Comparison of ENCODE assay signal across 13 mouse cellular contexts in genomic region chr5:73013611-73014287, GRCm38 (mm10). TPM values are rescaled to one million over a fixed set of nuclear protein-coding genes. Genes with fewer than 3 reads are reported as not detected.
DNase-seq lines count a peak whose midpoint lies in the region; ATAC-seq and TF ChIP-seq lines count a peak whose summit lies in the region.
"Not testable (repeated sequence)": the region's sequence is repeated elsewhere in the genome, so short reads cannot be mapped to it uniquely, and the experiment has no call there.
"Had no signal": no experiment of that assay in that cellular context is flagged by ENCODE, and none has a peak within 500 bp of the region (broad histone marks: within the 10 kb centered on the region; RNA-seq: fewer than 3 reads in every experiment).

No protein-coding gene starts in this region.

- peak; percentile 72 for ATAC-seq in forebrain, embryonic 13.5 days
- ATAC-seq in heart, embryonic 13.5 days (ENCODE audit: extremely low read depth, insufficient number of reproducible peaks, low FRiP score, low TSS enrichment) = not testable (repeated sequence)
- peak; percentile 72 for ATAC-seq in hindbrain, postnatal 0 days
- peak; percentile 48; the same call in 1 of the 2 replicates for ATAC-seq in limb, embryonic 12.5 days (ENCODE audit: insufficient number of reproducible peaks, insufficient read depth, low FRiP score, low TSS enrichment, low read depth)
- ATAC-seq in lung, postnatal 0 days = peak; percentile 53; the same call in 1 of the 2 replicates
- ATAC-seq in neural tube, embryonic 12.5 days (ENCODE audit: low FRiP score, low read depth) = peak; percentile 79

- TF ChIP-seq EP300 in lung, postnatal 0 days (IDR thresholded peaks at IDR 0.05) = not testable (repeated sequence)

- H3K4me3 ChIP-seq in forebrain, embryonic 13.5 days = peak overlapping the region; percentile 42
- peak overlapping the region; percentile 57 for H3K4me3 ChIP-seq in heart, embryonic 13.5 days
- peak overlapping the region; percentile 32 for H3K4me3 ChIP-seq in hindbrain, postnatal 0 days (ENCODE audit: low read length)
- H3K4me3 ChIP-seq in limb, embryonic 12.5 days (replicated peaks) = peak overlapping the region; percentile 44
- peak overlapping the region; percentile 34 for H3K4me3 ChIP-seq in lung, postnatal 0 days (ENCODE audit: low read depth, low read length)
- H3K4me3 ChIP-seq in neural tube, embryonic 12.5 days = peak overlapping the region; percentile 35

- H3K27ac ChIP-seq in forebrain, embryonic 13.5 days; heart, embryonic 13.5 days (replicated peaks); hindbrain, postnatal 0 days; limb, embryonic 12.5 days; lung, postnatal 0 days (ENCODE audit: low read length); neural tube, embryonic 12.5 days: not testable (repeated sequence)

- H3K36me3 ChIP-seq in forebrain, embryonic 13.5 days (ENCODE audit: poor library complexity, severe bottlenecking); heart, embryonic 13.5 days; hindbrain, postnatal 0 days (ENCODE audit: insufficient read depth, low read length); limb, embryonic 12.5 days; lung, postnatal 0 days (ENCODE audit: insufficient read depth, low read length); neural tube, embryonic 12.5 days: not testable (repeated sequence)

- TF ChIP-seq CTCF in hindbrain, postnatal 0 days (IDR thresholded peaks at IDR 0.05; ENCODE audit: low read depth); lung, postnatal 0 days (IDR thresholded peaks at IDR 0.05): not testable (repeated sequence)

- H3K9ac ChIP-seq in forebrain, embryonic 13.5 days = peak overlapping the region; percentile 53
- H3K9ac ChIP-seq in heart, embryonic 13.5 days = peak overlapping the region; percentile 76
- H3K9ac ChIP-seq in hindbrain, postnatal 0 days (replicated peaks; ENCODE audit: low read length) = 0 out of 2 replicates have a peak overlapping the region, but pooled peaks have one; percentile 17
- peak overlapping the region; percentile 42 for H3K9ac ChIP-seq in limb, embryonic 12.5 days (replicated peaks)
- H3K9ac ChIP-seq in lung, postnatal 0 days (replicated peaks; ENCODE audit: low read depth) = not testable (repeated sequence)
- peak overlapping the region; percentile 53 for H3K9ac ChIP-seq in neural tube, embryonic 12.5 days

- peak overlapping the region; percentile 72 for H3K4me2 ChIP-seq in forebrain, embryonic 13.5 days
- peak overlapping the region; percentile 83 for H3K4me2 ChIP-seq in heart, embryonic 13.5 days
- peak overlapping the region; percentile 51 for H3K4me2 ChIP-seq in hindbrain, postnatal 0 days (ENCODE audit: low read depth, low read length)
- peak overlapping the region; percentile 67 for H3K4me2 ChIP-seq in limb, embryonic 12.5 days
- H3K4me2 ChIP-seq in lung, postnatal 0 days (replicated peaks; ENCODE audit: low read depth, low read length) = peak overlapping the region; percentile 57
- H3K4me2 ChIP-seq in neural tube, embryonic 12.5 days (replicated peaks) = peak overlapping the region; percentile 75

- not testable (repeated sequence) for H3K9me3 ChIP-seq in forebrain, embryonic 13.5 days (replicated peaks); heart, embryonic 13.5 days; hindbrain, postnatal 0 days (ENCODE audit: low read length); limb, embryonic 12.5 days; lung, postnatal 0 days (ENCODE audit: low read length); neural tube, embryonic 12.5 days

- 2% methylated on average over 37 of the region's 65 CpGs for WGBS in forebrain, embryonic 13.5 days
- WGBS in heart, embryonic 13.5 days = 1% methylated on average over 53 of the region's 65 CpGs
- 4% methylated on average over 39 of the region's 65 CpGs for WGBS in hindbrain, postnatal 0 days
- WGBS in limb, embryonic 12.5 days = 1% methylated on average over 64 of the region's 65 CpGs
- WGBS in lung, postnatal 0 days = 3% methylated on average over 34 of the region's 65 CpGs
- 3% methylated on average over 60 of the region's 65 CpGs for WGBS in neural tube, embryonic 12.5 days

- peaks cover 26% of the 10 kb centered on the region for H3K27me3 ChIP-seq in forebrain, embryonic 13.5 days
- H3K27me3 ChIP-seq in heart, embryonic 13.5 days (replicated peaks) = peaks cover 50% of the 10 kb centered on the region
- H3K27me3 ChIP-seq in hindbrain, postnatal 0 days (ENCODE audit: insufficient read depth, low read length); lung, postnatal 0 days (replicated peaks; ENCODE audit: insufficient read depth, low read length): not testable (repeated sequence)
- peaks cover 46% of the 10 kb centered on the region for H3K27me3 ChIP-seq in limb, embryonic 12.5 days
- peaks cover 10% of the 10 kb centered on the region for H3K27me3 ChIP-seq in neural tube, embryonic 12.5 days (replicated peaks)

- DNase-seq in cerebellum, postnatal 10 days = peak; percentile 23 to 26
- DNase-seq in hindbrain, postnatal 0 days (ENCODE audit: low spot score) = not testable (repeated sequence)
- peak; percentile 6 for DNase-seq in lung, postnatal 0 days (ENCODE audit: low spot score)

- H3K4me1 ChIP-seq in forebrain, embryonic 13.5 days; heart, embryonic 13.5 days; hindbrain, postnatal 0 days (ENCODE audit: insufficient read depth, low read length); lung, postnatal 0 days (ENCODE audit: insufficient read depth, low read depth, low read length); neural tube, embryonic 12.5 days: not testable (repeated sequence)
- peaks cover 21% of the 10 kb centered on the region for H3K4me1 ChIP-seq in limb, embryonic 12.5 days (replicated peaks)

RNA-seq across cellular contexts. Expression of gene Slc10a4, which starts 7.1 kb away (rescaled TPM):
- polyA plus RNA-seq in forebrain, embryonic 13.5 days (2015; fragmentation: Nextera tagmentation; extraction: Ambion mirVana) = 14.0 and 14.4 TPM in 2 replicates
- 0.38 and 1.6 TPM in 2 replicates for polyA plus RNA-seq in heart, embryonic 13.5 days (2015; fragmentation: Nextera tagmentation; extraction: Ambion mirVana)
- 16.5 and 22.5 TPM in 2 replicates for total RNA-seq in hindbrain, postnatal 0 days (2014; rRNA removed)
- 31.9 and 34.9 TPM in 2 replicates for polyA plus RNA-seq in hindbrain, postnatal 0 days (2015; fragmentation: Nextera tagmentation; extraction: Ambion mirVana)
- 0.58 and 0.59 TPM in 2 replicates for polyA plus RNA-seq in limb, embryonic 12.5 days (2016; fragmentation: Nextera tagmentation; extraction: Ambion mirVana)
- polyA plus RNA-seq in lung, postnatal 0 days (2015; fragmentation: Nextera tagmentation; extraction: Ambion mirVana) = 0.27 and 0.44 TPM in 2 replicates
- polyA plus RNA-seq in neural tube, embryonic 12.5 days (2016; fragmentation: Nextera tagmentation; extraction: Ambion mirVana) = 39.4 and 45.8 TPM in 2 replicates
- polyA plus RNA-seq: G1E, macrophage had no signal

RNA-seq across cellular contexts. Expression of gene Gm10135, which starts 39.2 kb away (rescaled TPM):
- polyA plus RNA-seq in forebrain, embryonic 13.5 days (2015; fragmentation: Nextera tagmentation; extraction: Ambion mirVana) = not detected in 2 replicates
- not detected in 2 replicates for polyA plus RNA-seq in heart, embryonic 13.5 days (2015; fragmentation: Nextera tagmentation; extraction: Ambion mirVana)
- total RNA-seq in hindbrain, postnatal 0 days (2014; rRNA removed) = not detected in 2 replicates
- polyA plus RNA-seq in hindbrain, postnatal 0 days (2015; fragmentation: Nextera tagmentation; extraction: Ambion mirVana) = not detected in 2 replicates
- polyA plus RNA-seq in limb, embryonic 12.5 days (2016; fragmentation: Nextera tagmentation; extraction: Ambion mirVana) = not detected in 2 replicates
- polyA plus RNA-seq in lung, postnatal 0 days (2015; fragmentation: Nextera tagmentation; extraction: Ambion mirVana) = not detected in 2 replicates
- polyA plus RNA-seq in neural tube, embryonic 12.5 days (2016; fragmentation: Nextera tagmentation; extraction: Ambion mirVana) = not detected in 2 replicates
- total RNA-seq: adrenal gland, adult 2 months; G1E; left cerebral cortex, adult 8-10 months had no signal
- polyA plus RNA-seq: adrenal gland, adult 2 months; G1E; gonadal fat pad, adult 2 months; macrophage; urinary bladder, adult 2 months had no signal
